In the genomic region with DNA sequence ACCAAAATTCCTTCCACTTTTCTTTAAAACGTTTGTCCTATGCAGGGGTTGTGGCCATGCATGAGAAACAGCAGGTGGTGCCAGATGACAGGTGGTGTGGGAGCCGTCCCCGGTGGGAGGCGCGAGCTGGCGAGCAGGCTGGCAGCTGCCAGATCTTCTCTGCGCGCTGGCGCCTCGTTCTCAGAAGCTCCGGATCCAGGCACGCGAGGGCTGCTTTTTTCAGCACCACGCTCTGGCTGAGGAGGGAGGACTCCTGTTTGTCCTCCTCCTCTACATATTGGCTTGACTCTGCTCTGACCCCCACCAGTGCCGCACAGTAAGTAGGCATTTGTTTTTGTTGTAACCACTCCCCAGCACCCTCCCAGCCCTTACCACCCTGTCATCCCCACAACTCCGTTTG, we compare ENCODE assay signal across 8 mouse cellular contexts. TPM values are rescaled to one million over a fixed set of nuclear protein-coding genes. Genes with fewer than 3 reads are reported as not detected.
DNase-seq lines count a peak whose midpoint lies in the region; ATAC-seq and TF ChIP-seq lines count a peak whose summit lies in the region.

A gene (plus strand): TSS at position 183 of the 400 bp plus-strand sequence.

- TF ChIP-seq CTCF in ES-Bruce4 (IDR thresholded peaks at IDR 0.05; ENCODE audit: low read depth, low read length) = peak; percentile 36

- H3K4me1 ChIP-seq in ES-Bruce4 (ENCODE audit: control insufficient read depth, insufficient read depth, low read length) = no peaks in the 10 kb centered on the region
- H3K4me1 ChIP-seq in hindbrain, embryonic 15.5 days (replicated peaks) = peaks cover 37% of the 10 kb centered on the region

- no peak within 1 kb of the TSS for H3K9ac ChIP-seq in ES-Bruce4 (ENCODE audit: low read depth, poor library complexity, severe bottlenecking)
- peak within 1 kb of the TSS; percentile 83 for H3K9ac ChIP-seq in hindbrain, embryonic 15.5 days

- H3K27ac ChIP-seq in ES-Bruce4 (ENCODE audit: insufficient read depth, low read length) = no peak within 1 kb of the TSS
- peak within 1 kb of the TSS; percentile 95 for H3K27ac ChIP-seq in hindbrain, embryonic 15.5 days (replicated peaks)

- under 1% methylated on average over 16 of the region's 16 CpGs for WGBS in hindbrain, embryonic 15.5 days

- H3K4me2 ChIP-seq in hindbrain, embryonic 15.5 days = peak within 1 kb of the TSS; percentile 87

- no peak within 1 kb of the TSS for H3K4me3 ChIP-seq in ES-Bruce4 (ENCODE audit: low read depth, low read length)
- peak within 1 kb of the TSS; percentile 63 for H3K4me3 ChIP-seq in hindbrain, embryonic 15.5 days

- no peaks in the 10 kb centered on the region for H3K27me3 ChIP-seq in ES-Bruce4 (ENCODE audit: control insufficient read depth, insufficient read depth, low read length, poor library complexity, severe bottlenecking)
- no peaks in the 10 kb centered on the region for H3K27me3 ChIP-seq in hindbrain, embryonic 15.5 days

- no peak for TF ChIP-seq EP300 in ES-Bruce4 (IDR thresholded peaks at IDR 0.05; ENCODE audit: insufficient read depth, low read depth, low read length)

- H3K36me3 ChIP-seq in ES-Bruce4 (ENCODE audit: control insufficient read depth, insufficient read depth, low read length, poor library complexity, severe bottlenecking) = no peaks in the 10 kb centered on the region
- peaks cover 16% of the 10 kb centered on the region for H3K36me3 ChIP-seq in hindbrain, embryonic 15.5 days

- DNase-seq in cerebellum, postnatal 14 days = peak; percentile 90 to 91
- DNase-seq in gastrocnemius, adult 18-20 months (ENCODE audit: low spot score) = peak; percentile 59
- peak; percentile 87 to 88 for DNase-seq in layer of hippocampus, postnatal 36 days
- DNase-seq in lung, postnatal 36 days = peak; percentile 66
- peak; percentile 74 for DNase-seq in retina, postnatal 7 days (ENCODE audit: low read depth, low spot score)
- DNase-seq in thymus, postnatal 4 days = peak; percentile 93

- peak; percentile 93 for ATAC-seq in hindbrain, embryonic 15.5 days (ENCODE audit: low FRiP score, low read depth)

- TF ChIP-seq POLR2A in ES-Bruce4 (IDR thresholded peaks at IDR 0.05; ENCODE audit: insufficient read depth, low read length) = no peak

- H3K9me3 ChIP-seq in ES-Bruce4 (replicated peaks; ENCODE audit: control insufficient read depth, insufficient read depth, low read length, poor library complexity, severe bottlenecking) = no peaks in the 10 kb centered on the region
- H3K9me3 ChIP-seq in hindbrain, embryonic 15.5 days = no peaks in the 10 kb centered on the region

RNA-seq across cellular contexts. Expression of the gene that starts here (rescaled TPM):
- not detected in 2 replicates for polyA plus RNA-seq in ES-Bruce4 (2011; ENCODE audit: insufficient read depth, insufficient read length, low read depth, missing spikeins)
- not detected for total RNA-seq in gastrocnemius, adult 18-20 months (2021)
- 496 and 530 TPM in 2 replicates for polyA plus RNA-seq in hindbrain, embryonic 15.5 days (2015; fragmentation: Nextera tagmentation; extraction: Ambion mirVana)
- 100 to 1,000 TPM; 660 to 690 TPM for total RNA-seq in layer of hippocampus, postnatal 36 days (2021)

Comparison
In these comparisons a context has a peak if more than half of its experiments do, and no peak if none do; other contexts are left out.
1. RNA of the gene that starts here (total RNA-seq): 660 to 690 TPM in layer of hippocampus, postnatal 36 days; not detected in gastrocnemius, adult 18-20 months; every median in the first group is over 100 times any median in the second.
2. RNA of the gene that starts here (polyA plus RNA-seq): 496 to 530 TPM in hindbrain, embryonic 15.5 days; not detected in ES-Bruce4; every median in the first group is over 100 times any median in the second.
3. Peak in DNase-seq in gastrocnemius, adult 18-20 months; RNA of the gene not detected or under 1 TPM.
4. Peak in every context shown above with its lines, with median percentiles within 50 percentile points of each other: DNase-seq.